Mouse (Mus musculus) c-Kit-positive CD71-negative TER-119-negative erythroid progenitor cells, embryonic 14.5 days (primary cell): ENCODE measurements at regions not wholly inside any gene's neighbourhood (a gene's known extent, or its start where the extent isn't known, plus 50 kb on each side); places are given as distances from the start of the nearest gene placed in this dataset.

Experiments
- DNase-seq: peaks from one replicate; pipeline ENCODE4 v3.0.0-alpha.2; 2013; ENCODE audit warnings: low read depth

DNA sequence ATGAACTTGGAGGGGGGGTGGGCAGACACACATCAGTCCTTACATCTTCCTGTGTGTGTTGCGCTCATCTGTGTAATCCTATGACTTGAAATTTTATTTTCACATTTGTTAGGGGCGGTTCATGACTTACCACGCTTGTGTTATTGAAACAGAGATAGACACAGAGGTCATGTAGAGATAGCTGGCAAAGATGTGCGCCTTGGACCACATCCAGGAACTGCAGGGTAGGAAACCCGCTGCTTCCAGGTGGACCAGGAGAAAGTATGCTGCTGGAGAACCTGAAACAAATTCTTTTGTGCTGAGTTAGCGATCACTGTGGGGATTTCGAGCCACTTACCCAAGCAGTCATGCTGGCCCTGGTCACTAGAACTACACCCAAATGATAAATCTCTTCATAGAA, 89.1 kb downstream of the Kcnj2 start:
- no peak for DNase-seq

- no peak for DNase-seq
Observed at GRCm38 (mm10) chr11:111155747-111156146, 89.8 kb downstream of the Kcnj2 start.

GRCm38 (mm10) chr11:111159299-111159698, 93.3 kb downstream of the Kcnj2 start:
- DNase-seq: no peak

DNA sequence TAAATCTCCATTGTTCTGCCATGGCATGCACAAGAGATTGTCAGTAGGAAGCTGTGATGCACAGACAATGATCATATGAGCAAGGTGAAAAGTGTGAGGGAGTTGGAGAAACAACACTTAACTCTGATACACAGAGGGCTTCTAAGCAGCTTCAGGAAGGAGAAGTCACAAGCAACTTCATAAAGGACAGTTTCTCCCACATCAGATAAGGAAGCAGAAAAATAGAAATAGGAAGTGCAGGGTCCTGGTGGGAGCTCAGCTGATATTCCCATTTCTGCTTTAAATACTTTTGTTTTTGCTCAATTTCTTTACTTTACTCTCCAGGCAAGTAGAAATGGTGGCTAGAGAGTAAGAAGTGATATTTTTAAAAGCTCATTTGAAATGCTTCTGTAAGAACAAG, 98.9 kb downstream of the Kcnj2 start:
- no peak for DNase-seq

DNA sequence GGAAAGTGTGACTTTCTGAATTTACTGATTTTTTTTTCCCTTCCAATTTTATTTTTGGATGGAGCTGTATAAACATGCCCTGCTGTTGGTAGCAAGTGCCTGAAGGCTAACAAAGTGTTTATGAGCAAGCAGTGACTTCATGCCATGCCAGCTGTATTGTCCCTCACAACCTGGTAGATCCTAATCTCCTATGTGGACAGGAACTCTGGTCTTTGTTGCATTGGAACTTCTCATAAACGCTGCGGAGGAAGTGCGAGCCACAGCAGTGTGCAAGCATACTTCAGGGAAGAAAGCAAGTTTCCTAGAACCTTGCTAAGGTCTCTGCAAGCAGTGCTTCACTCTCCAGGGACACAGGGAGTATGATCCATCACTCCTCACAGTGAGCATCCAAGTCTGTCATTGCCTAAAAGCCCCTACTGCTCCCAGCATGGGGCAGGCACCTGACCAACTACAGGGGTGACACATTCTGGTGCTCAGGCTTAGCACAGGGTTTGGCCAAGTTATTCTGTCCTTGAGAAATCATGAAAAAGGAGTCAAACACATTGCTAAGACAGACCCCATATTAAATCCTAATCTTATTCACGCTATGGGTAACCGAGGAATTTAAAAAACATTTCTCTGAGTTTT, 104.3 kb downstream of the Kcnj2 start:
- no peak for DNase-seq

GRCm38 (mm10) chr11:111173525-111173924, 107.6 kb downstream of the Kcnj2 start:
- DNase-seq: no peak

DNA sequence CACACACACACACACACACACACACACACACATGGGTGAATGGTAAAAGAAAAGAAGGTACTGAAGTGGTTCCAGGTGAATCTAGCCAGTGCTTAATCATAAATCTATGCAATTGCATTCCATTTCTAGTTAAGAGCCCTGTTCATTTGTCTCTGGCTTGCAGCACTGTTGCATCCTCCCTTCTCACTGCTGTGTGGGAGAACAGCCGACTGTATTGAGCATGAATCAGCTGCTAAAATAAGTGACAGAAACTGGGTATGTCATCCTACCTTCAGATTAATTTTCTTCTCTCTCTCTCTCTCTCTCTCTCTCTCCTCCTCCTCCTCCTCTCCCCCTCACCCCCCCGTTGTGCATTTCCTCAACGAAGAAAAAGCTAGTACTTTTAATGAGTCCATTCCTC, 109.6 kb downstream of the Kcnj2 start:
- DNase-seq: no peak

DNA sequence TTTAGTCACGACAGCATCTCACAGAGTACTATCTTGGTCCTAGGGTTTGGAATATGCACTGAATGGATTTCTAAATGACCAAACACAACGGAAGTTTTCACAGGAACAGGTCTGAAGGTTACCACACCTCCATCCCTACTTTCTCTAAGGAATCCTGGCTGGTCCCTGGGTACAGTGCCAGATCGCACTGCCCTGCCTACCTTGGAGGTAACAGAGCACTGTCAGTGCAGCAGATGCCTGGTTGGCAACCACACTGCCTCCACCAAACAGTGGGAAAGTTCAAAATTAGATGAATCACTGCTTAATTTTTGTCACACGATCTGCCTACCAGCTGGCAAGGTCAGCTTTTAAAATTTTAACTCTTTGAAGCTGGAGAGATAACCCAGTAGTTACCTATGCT, 111.6 kb downstream of the Kcnj2 start:
- DNase-seq: no peak

GRCm38 (mm10) chr11:111197422-111197821, 131.5 kb downstream of the Kcnj2 start:
- no peak for DNase-seq

DNA sequence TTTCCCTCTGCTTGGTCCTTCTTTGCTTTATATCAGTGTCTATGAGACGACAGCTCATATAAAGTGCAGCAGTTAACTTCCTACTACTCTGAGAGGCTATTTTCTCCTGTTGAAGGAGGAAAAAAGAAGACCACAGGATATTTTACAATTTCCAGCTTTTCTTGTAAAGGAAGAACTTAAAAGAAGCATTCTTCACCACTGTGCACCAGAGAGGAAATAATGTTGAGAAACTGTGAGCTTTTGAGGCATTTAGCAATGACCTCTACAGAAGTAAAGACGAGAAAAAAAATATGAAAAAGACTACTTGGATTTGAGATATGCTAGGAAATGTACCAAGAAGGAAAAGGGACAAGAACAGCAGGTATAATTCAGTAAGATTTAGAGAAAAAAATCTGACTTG, 134.5 kb downstream of the Kcnj2 start:
- no peak for DNase-seq

GRCm38 (mm10) chr11:111202780-111203179, 136.8 kb downstream of the Kcnj2 start:
- no peak for DNase-seq

GRCm38 (mm10) chr11:111210565-111210964, 144.6 kb downstream of the Kcnj2 start:
- no peak for DNase-seq

GRCm38 (mm10) chr11:111212038-111212701, 146.2 kb downstream of the Kcnj2 start:
- no peak for DNase-seq

DNA sequence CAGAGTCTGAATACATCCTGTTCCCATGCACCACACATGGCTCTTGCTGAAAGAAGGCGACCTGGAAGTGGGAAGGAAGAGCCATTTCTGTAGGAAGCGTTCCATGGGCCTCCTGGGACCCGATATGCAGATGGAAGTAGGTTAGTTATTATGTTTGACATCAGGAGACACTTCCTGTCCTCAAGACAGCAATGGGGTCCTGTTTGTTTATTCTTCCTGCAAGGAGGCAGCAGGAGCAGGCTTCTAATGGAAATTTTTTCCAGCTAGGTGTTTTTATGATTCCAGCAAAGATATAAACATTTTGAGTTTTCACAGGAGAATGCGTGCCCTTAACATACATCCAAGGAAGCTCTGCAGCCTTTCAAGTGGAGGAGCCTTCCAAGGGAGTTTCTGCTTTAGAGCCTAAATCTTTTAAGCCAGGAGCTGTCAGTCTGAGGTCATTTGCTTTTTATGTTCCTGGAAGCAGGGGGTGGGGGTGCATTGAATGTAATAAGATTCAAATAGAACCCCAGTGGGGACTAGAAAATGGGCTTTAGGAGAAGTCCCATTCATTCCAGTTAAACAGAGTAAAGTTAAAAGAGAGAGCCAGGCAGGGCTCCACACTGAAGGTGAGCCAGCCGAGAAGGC, 146.9 kb downstream of the Kcnj2 start:
- DNase-seq: no peak

- no peak for DNase-seq
Observed at GRCm38 (mm10) chr11:111215006-111215405, 149.0 kb downstream of the Kcnj2 start.

DNA sequence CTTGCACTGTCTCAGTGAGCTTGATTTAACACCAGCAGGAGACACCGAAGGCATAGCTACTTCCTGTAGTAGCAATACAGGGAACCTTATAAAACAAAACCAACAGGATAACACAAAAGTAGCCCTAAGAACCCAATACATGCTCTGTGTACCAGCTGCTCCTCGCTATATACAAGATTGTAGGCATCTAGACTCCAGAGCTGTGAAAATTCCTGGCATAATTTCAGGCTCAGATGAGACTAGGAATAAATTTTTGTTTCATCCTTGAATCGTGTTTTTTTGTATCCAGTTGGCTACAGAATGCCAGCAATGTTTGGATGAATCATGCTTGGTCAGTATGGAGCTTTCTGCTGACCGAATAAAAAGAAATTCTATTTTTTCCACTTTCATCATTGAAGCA, 157.9 kb downstream of the Kcnj2 start:
- DNase-seq: no peak

DNA sequence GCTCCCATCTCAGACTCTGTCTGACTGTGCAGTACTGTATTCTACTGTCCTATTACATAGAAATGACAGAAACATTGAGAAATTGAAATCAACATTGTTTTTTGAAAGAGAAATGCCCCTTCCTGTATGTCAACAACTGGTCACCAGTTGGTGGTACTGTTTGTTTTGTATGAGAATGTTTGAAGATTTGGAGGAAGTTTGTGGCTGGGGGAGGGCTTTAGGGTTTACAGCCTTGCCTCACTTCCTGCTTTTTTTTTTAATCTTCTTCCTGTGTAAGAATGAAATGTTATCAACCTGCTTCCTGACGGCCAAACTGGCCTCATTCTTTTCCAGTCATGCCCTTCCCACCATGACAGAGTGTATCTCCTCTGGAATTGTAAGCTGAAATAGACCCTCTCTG, 161.3 kb downstream of the Kcnj2 start:
- DNase-seq: no peak

GRCm38 (mm10) chr11:111236741-111237140, 170.8 kb downstream of the Kcnj2 start:
- DNase-seq: no peak

DNA sequence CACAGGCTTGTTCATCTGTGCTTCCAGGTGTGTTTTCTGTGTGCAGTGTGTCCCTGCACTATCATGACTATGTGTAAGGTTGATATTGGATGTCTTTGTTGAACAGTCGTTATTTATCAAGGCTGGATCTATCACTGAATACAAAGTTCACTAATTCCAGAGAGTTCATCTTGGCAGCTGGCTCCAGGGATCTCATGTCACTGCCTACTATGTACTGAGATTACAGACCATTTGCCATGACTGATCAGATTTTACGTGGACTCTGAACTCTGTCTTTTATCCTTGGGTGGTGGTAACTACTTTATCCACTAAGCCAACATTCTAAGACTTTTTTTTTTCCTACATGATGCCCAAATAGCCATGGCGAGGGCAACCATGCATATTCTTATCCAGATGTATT, 173.8 kb downstream of the Kcnj2 start:
- DNase-seq: no peak

DNA sequence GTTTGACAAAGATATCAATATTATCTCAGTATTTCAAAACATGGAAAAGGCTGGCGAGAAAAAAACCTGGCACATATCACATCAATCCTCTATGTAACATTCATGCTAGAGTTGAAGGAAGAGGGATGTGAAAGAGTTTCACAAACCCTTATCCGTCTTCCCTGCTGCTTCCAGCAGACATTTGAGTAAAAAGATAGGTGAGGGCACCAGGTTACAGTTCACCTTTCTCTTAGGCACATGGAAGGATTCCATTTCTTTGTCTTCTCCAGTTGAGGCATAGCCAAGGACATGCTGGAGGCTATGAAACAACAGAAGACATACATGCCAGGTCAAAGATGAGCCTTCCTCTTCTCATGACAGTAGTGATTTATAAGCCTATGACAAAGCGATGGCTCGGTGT, 186.3 kb downstream of the Kcnj2 start:
- DNase-seq: no peak

DNA sequence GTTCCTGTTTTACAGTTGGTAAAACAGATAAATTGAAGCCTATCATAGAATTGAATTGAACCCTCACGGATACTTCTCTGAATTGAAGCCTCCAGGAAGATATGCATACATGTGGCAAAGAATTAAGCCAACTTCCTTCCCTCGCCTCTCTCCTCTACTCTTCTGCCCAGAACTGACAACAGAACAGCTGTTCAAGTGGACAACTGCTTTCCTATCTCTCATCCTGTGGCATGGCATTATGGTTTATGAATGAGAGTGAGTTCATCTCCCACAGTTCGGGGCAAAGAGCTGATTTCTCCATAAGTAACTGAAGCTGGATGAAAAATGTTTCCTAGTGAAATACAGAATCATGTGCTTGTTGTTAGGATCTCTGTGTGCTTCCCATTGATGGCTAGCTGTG, 190.6 kb downstream of the Kcnj2 start:
- no peak for DNase-seq

GRCm38 (mm10) chr11:111260691-111261383, 194.9 kb downstream of the Kcnj2 start:
- no peak for DNase-seq

DNA sequence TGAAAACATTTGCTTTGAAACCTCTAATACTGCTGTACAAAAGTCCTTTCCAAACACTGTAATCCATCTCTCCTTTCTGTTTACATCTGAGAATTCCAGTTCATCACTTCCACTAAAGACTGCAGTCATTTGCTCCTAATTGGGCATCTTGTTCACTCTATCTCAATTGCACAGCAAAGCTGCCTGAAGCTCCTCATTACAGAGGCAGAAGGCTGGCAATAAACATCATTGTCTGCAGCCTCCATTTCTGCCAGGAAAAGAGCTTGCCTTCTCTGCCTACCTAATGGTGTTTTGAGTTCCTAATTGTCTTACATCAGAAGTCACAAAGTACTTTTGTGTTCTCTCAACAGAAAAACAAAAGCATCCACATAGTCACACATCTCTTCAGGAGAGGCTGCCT, 207.7 kb downstream of the Kcnj2 start:
- no peak for DNase-seq
